Mouse (Mus musculus) lung, postnatal 36 days (tissue): ENCODE data around the gene Hfe.
A peak's percentile ranks its signal among the peaks of the same experiment; 100 is the strongest.
"Not testable (repeated sequence)": the region's sequence is repeated elsewhere in the genome, so short reads cannot be mapped to it uniquely, and the experiment has no call there.

Experiments used
- DNase-seq: peaks from one replicate; pipeline ENCODE4 v3.0.0; 2022; ENCODE audit warnings: mixed read lengths

The Hfe gene

DNA sequence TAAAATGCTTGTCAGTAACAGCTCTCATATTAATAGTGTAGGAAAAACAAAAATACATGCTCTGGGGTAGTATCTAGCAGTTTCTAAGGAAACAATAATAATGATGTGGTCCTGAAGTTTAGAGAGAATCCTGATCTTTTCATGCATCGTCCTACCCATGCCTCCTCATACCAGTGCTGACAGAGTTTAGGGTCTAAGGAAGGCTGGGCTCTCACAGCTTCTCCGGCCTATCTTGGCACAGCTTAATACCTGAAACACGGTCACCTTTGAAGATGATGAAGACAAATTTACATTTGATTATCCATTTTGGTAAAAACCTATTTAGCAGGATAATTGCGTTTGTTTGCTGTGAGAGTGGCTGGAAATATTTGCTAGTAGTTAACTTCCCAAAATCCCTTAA, 33.3 kb upstream of the Hfe start:
- no peak for DNase-seq

DNA sequence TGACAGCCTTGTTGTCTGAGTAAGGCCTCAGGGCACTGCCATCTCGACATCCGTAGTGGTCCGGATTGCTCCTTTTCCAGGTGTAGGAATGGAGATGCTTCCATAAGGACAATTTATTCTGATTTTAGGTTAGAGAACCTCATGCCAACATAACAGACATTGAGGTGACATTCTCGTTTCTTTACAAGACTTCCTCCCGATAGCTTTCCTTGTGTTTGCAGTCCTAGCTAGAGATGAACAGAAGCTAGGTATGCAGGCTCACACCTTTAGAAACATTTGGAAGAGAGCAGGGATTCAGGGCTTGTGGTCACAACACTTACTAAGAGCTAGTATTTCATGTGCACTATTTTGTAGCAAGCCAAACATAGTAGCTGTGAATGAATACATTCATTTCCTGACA, 32.6 kb upstream of the Hfe start:
- DNase-seq: no peak

DNA sequence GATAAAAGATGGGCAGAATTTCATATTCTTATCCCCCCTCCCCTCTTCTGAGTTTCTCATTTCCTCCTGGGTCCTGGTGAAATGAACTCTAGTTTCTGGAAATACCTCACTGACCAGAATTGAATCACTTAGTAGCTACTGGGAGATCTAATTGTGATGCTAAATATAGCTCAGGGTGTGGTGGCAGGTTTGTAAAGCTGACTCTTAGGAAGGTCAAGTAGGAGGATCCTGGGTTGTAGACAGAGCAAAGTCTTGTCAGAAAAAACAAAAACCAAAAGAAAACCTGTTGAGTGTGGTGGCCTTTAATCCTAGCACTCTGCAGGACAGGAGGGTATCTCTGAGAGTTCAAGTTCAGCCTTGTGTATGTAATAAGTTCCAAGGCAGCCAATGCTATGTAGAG, 31.4 kb upstream of the Hfe start:
- DNase-seq: no peak

DNA sequence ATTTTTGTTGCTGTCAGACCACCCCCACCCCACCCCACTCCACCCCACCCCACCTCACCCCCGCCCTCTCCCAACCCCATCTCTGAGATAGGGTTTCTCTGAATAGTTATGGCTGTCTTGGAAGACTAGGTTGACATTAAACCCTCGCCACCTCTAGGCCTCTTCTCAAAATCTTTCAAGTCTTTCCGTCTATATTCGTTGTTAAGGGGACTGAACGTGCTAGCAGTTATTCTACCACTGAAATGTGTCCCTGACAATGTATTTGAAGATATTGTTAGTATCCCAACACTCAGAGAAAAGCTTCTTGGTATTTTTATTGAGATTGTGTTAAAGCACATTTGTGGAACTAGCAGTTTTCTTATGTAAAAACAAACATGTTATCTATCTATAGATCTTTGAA, 30.3 kb upstream of the Hfe start:
- no peak for DNase-seq

DNA sequence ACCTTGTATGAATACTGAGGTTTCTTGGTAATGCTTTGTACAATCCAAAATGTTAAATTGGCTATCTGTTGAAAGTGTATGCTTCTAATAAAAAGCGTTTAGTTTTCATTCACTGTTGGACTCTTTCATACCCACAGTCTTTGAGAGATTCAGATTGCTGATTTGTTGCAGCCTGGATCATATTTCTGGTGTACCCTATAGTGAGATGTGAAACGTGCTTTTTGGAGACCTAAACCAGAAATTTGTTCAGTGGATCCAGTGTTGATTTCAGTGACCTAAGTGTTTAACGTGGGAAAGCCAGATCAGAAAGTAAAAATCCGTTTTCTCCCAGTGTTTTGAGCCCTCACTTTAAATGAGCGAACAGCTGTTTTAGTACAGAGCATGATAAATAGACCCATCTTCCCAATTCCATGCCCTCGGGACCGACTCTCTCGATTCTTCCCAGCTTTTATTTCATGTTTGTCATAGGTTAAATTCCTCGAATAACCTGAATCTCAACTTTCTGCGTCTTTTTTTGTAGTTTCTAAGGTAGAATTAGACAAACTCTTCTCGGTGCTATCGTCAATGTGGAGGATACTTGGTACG, 29.7 kb upstream of the Hfe start:
- no peak for DNase-seq

DNA sequence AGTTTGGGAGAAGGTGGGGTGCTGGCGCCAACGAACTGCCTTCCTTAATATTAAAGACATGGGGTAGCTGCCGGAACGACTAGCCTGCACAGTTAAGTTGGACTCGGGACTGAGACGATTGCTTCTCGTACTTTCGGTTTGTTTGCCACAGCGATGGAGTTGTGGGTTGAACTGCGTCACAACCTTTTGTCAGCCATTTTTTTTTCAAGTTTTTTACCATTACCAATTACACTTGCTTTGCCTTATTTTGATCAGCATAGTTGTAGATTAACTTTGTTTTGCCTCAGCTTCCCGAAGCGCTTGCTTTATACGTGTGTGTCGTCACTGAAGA, 29.2 kb upstream of the Hfe start:
- DNase-seq: no peak

DNA sequence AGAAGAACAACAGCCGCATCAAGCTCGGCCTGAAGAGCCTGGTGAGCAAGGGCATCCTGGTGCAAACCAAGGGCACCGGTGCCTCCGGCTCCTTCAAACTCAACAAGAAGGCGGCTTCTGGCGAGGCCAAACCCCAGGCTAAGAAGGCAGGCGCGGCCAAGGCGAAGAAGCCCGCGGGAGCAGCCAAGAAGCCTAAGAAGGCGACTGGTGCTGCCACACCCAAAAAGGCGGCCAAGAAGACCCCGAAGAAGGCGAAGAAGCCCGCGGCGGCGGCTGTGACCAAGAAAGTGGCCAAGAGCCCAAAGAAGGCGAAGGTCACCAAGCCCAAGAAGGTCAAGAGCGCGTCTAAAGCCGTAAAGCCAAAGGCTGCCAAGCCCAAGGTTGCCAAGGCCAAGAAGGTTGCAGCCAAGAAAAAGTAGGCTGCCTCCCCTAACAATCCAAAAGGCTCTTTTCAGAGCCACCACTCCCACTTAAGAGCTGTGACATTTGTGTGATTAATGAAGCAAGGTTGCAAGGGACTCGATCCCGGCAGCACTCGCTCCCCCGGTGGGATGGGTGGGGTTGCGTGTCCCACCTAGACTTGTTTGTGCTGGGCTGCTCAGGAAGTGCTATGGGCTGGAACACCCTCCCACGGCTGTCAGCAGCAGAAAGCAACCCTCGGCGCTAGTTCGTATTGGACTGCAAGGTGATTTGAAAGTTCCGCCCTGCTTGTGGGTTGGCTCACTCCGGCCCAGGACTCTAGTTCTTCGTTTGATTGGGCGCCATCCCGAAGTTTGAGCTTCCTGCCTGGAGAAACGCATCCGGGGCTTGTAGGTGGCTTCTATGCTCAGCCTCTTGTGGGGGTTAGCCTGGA, 28.6 kb upstream of the Hfe start:
- peak; percentile 98 for DNase-seq

DNA sequence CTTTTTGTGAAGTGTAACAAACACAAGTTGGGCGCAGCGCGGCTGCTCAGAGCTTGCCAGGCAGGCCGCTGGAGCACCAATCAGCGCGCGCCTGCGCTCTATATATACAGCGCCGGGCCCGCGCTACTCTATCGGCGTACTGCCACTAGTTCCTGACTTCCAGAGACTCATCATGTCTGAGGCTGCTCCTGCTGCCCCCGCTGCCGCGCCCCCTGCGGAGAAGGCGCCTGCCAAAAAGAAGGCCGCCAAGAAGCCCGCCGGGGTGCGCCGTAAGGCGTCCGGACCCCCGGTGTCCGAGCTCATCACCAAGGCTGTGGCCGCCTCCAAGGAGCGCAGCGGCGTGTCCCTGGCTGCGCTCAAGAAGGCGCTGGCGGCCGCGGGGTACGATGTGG, 28.0 kb upstream of the Hfe start, which contains the start of gene Hist1h1c:
TSS of gene Hist1h1c (plus strand) at position 132 of the 392 bp plus-strand sequence.
- peak; percentile 95 for DNase-seq

DNA sequence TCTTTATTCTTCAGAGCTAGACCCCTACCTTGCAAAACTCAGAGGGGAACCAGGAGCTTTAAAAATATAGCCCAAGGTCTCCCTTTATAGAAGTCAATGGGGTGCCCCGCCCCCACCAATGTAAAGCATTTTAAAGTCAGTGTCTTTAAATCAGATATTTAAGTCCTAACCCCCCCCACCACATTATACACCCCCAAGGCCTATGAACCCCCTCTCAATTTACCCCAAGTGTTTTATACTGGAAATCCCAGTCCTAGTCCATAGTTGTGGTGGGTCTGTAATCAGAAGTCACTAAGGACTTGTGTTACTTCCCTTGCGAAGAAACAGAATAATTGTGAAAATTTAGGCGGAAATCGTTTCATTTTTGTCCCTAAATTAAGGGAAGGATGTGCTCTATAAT, 27.4 kb upstream of the Hfe start:
- no peak for DNase-seq

DNA sequence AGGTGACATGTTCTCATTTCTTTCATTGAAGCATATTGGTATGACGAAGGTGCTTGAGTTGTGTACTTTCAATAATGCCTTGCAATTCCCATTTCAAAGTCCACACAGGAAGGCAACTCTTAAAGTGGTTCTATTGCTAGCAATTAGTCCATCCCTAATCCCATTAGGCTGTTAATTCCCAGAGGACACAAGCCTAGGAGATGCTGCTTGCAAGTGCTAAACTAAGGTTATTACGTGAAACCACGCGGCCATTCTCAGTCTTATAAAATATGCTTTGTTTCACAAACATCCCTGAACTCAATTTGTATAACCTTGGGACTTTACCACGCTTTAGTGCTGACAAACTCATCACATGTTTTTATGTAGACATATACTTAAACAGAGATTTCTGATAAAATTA, 26.4 kb upstream of the Hfe start:
- DNase-seq: no peak

DNA sequence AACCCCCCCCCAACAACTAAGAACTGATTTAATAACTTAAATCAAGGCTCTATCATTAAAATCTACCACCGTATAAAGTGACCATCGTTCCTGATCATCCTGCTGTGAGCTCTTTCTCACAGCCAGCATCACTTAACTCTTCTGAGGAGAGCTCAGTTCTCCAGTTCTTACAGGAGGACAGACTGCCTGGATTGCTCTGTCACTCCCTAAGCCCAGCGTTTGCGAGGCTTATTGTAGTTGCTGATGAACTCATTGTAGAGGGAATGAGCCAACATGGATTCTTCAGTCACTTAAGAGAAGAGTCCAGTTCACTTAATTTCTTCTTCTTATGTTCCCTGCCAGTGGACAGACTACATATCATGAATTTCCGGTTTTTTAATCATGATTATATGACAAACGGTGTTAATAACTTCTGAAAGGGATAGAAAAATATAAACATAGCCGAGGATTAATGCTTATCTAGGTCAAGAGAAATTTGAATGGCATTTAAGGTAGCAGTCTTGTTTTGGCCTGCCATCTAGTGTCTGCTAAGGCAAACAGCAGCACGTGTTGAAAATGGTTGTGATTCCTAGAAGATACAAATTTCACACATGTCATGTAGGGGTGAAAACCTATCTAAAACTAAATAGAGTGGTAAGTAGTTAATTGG, 21.6 kb upstream of the Hfe start:
- DNase-seq: peak; percentile 74

DNA sequence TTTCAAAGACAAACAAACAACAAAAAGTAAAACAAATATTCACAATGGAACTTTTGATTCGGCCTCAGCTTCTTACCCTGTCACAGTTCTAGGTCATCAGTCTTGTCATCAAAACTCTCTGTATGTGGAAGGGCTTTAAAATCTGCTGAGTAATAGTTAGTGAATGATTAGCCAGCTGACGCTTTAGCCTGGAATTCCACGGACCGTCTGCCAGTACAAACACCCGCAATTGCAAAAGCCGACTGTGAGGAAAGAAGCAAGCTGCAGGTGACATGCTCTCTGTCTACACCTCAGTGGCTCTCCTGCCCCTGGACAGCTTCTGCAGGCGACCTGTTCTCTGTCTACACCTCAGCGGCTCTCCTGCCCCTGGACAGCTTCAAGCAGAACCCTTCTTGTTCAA, 19.8 kb upstream of the Hfe start:
- DNase-seq: peak; percentile 77

DNA sequence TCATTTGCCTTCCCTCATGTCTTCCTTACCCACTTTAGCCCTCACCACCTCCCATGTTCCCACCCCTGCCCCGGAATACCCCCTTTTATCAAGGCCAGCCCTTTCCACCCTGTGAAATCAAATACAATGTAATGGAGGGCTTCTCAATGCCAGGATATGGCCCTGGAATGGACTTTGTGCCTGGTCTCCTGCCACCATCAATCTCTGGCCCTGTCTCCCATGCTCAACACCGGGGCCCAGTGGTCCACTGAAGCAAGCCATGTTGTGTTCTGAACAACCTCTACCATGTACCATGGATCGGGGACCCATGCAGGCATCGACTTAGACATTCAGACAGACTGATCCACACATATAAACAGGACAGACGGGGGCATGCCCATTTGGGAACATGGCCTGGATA, 19.1 kb upstream of the Hfe start:
- no peak for DNase-seq

DNA sequence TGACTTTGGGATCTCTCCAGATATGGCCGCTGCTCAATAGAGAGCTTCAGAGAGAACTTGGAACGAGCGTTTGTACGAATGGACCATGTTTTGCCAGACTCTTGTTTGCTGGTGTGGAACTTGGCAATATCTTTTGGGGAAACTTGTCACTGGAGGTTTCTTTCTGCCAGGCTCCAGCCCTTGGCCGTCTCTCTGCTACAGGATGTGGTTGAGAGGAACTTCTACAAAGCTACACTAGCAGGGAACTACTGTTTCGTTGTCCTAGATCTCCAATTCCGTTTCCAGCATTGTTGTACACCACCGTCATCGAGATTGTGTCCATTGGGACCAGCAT, 18.5 kb upstream of the Hfe start:
- DNase-seq: no peak

DNA sequence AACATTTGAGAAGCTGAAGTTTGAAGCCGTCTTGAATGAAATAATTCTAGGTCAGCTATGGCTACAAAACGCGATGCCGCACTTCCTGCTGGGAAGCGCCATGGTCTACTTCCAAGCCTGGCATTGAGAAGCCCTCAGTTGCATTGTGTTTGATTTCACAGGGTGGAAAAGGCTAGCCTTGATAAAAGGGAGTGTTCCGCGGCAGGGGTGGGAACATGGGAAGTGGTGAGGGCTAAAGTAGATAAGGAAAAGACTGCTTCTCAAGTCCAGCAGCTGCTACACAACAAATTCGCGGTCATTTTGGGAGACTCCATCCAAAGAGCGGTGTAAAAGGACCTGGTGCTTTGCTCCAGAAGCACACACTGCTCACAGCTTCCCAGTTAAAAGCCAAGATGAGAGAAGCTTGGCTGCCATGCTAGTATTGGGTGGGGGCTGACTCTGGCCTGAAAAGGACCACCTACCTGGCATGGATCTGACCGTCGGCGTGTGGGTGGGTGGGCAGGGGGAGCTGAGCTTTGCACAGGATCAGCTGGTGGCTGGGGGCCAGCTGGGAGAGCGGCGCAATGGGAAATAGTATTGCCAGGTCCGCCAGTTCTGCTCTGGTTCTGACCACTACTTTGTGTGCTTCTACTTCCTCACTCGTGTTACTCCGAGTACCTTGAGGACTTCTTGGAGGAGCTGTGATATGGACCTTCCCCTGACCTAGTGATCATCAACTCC, 18.0 kb upstream of the Hfe start:
- no peak for DNase-seq

DNA sequence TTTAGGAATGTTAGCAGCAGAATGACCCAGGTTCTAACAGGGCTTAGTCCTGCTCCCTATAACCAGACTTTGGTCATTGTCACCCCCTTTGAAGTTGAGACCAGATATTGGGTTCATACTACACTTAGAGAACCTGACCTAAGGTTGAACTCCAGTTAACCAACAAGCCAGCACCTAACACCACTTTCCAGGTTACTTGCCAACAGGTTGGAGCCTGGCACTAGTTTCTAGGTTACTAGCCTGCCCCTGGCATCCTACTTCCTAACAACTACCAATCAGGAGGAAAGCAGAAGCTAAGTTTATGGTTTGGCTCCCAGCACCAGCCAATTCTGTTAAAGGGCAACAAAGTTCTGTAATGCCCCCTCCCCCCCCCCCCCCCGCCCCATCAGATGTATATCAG, 14.6 kb upstream of the Hfe start:
- DNase-seq: no peak

DNA sequence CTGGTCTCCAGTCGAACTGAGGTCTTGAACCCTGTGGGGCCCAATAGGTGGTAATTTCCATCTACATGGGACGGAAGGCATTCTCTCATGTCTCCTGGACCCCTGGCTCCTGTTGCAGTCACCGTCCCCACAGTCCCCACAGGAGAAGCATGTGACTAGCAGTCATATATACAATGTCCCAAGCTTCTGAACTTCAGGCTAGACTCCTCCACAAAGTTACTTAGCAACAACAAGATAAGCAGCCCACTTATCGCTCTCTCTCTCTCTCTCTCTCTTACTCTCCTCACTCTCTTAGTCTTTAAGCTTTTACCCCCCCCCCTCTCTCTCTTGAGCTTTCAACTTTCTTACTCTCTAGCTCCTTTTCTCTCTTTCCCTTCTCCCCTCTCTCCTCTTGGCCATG, 13.6 kb upstream of the Hfe start:
- DNase-seq: no peak

DNA sequence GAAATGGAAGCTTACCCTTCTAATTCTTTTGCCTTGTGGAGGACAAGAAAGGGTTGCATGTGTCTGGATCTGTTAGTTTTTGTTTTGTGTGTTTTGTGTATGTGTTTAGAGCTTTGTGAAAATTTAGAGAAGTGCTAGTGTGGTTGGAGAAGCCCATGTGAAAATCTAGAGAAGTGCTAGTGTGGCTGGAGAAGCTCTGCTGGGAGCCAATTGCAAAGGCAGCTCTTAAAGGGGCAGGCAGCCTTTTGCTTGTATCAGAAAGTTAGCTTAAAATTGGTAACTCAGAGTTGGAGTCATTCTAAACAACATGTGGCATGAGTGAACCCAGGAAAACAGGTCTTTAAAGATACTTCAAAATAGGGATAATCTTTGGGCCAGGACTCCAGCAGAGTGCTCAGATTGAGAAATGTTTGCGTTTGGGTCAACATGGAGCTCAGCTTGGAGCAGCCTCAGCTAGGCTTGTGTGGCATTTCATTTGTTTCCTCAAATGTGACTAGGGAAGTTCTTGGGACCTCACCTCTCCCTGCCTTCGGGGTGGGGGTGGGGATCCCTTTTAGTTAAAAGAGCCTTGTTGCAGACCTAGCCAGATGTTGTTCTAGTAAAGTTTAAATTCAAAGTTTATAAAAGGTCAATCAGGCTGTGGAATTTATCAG, 7.1 kb upstream of the Hfe start:
- DNase-seq: not testable (repeated sequence)

DNA sequence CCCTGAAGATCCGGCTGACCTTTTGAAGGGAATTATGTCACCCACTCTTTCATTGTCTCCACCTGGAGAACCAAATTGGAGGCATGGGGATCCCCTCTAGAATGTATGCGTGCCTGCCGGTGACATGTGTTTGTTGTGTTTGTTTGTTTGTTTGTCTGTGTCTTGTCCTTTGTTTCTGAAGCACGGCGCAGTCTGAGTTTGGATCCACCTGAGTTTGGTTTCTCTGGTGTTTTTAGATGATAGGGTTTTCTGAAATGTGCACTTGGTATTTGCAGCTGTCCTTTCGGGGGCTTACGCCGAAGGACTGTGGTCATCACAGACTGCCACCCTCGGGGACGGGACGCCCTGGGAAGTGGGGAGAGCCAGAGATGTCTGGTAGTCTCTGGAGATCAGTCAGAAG, 6.5 kb upstream of the Hfe start:
- DNase-seq: no peak

DNA sequence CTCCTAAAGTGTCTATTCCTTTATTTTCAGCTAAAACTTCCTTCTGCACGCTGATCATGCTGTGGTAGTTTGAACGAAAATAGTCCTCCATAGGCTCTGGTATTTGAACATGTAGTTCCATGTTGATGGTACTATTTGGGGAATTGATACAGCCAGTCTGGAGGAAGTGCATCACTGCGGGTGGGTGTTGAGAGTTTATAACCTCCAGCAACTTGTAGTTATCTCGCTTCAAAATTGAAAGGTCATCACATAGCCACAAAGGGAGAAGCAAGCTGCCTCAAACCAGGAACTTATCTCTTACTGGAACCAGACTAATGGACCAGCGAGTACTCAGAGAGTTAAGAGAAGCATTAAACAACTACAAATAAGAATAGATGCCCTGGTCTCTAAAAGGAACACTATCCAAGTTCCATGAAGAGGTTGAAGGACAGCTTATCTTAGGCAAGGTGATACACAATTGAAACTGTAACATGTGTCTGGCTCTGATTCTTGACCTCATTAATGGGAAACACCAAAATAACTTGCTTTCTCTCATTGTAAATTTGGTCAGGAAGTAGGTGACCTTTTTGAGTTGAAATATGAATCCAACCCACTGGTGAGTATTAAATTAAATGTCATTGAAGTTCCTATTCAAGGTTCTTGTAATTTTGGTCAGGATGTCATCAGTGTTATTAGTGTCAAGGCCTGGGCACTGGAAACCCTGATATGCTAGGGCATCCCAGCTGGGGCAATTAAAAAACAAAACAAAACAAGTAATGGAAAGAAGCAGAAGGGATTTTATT, 5.8 kb upstream of the Hfe start:
- DNase-seq: no peak

DNA sequence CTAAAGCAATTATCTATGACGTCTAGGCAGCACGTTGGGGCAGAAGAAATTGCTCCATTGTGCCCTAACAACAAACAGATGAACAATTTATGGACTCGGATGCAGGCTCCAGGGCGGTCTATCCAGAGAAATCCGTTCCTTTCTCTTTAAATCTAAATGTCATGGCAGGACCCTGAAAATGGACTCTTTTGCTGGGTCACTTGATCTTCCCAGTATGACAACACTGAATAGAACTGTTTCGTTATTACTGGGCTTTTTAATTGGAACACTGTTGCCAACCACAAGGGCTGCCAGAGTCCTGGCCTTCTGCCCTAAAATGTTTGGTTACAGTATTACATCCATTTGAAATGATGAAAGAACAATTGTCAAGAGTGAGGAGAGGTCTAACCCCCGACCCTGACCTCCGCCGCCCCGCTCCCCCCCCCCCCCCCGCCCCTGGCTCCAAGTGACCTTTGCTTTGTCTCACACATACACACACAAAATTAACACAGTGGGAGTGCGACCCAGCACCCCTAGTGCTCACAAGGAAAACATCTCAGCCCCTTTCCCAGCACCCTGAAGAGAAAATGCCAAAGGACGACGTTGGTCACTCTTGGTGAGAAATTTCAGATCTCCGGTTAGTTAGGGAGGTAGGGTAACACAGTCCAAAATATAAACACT, 810 bp downstream of the Hfe start:
- DNase-seq: no peak

DNA sequence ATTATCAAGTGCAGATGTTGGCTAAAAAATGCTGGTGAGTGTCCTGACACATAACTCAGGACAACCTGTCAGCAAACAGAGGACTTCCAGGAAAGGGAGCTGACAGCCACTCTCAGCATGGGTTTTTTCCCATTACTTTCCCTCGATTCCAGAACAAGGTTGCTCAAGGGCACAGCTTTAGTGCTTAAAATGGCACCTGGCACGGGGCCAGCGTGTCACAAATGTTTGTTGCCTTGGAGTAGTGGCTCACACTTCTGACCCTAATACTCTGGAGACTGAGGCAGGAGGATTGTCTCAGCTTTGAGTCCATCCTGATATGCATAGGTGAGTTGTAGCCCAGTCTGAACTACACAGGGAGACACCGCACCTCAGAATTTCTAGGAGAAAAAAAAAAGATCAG, 2.0 kb downstream of the Hfe start:
- DNase-seq: no peak
